Mouse (Mus musculus) spleen, adult 2 months (tissue): ENCODE results near the gene Fbxo39. TPM values are rescaled to one million over a fixed set of nuclear protein-coding genes. Genes with fewer than 3 reads are reported as not detected.

Source experiments
- DNase-seq, 2 experiments: peaks; one replicate each; pipeline versions ENCODE4 v3.0.0 to v3.0.0-alpha.2; 2012 to 2021; ENCODE audit warnings: low spot score in 2 of 2, low read depth in 1 of 2
- H3K27ac ChIP-seq: fragments of 200-500 bp; 2 replicates; pipeline ENCODE4 v1.5.1; 2012; ENCODE audit warnings: low read length, inconsistent platforms; ENCODE audit not compliant: insufficient read depth
- H3K27me3 ChIP-seq: fragments of 200-500 bp; 2 replicates; pipeline ENCODE4 v1.6.1; 2012; ENCODE audit warnings: mild to moderate bottlenecking, moderate library complexity, low read length, inconsistent platforms; ENCODE audit not compliant: control insufficient read depth, insufficient read depth
- H3K36me3 ChIP-seq: fragments of 200-500 bp; 2 replicates; pipeline ENCODE4 v1.6.1; 2012; ENCODE audit warnings: mild to moderate bottlenecking, low read length, inconsistent platforms; ENCODE audit not compliant: control insufficient read depth, insufficient read depth
- H3K4me1 ChIP-seq: fragments of 200-500 bp; 2 replicates; pipeline ENCODE4 v1.6.1; 2011; ENCODE audit warnings: inconsistent platforms; ENCODE audit not compliant: control insufficient read depth, insufficient read depth, insufficient read length
- H3K4me3 ChIP-seq: fragments of 200-500 bp; 2 replicates; pipeline ENCODE4 v1.5.1; 2011; ENCODE audit warnings: mild to moderate bottlenecking, inconsistent platforms; ENCODE audit not compliant: insufficient read depth, insufficient read length; ENCODE audit errors: extremely low read depth
- CTCF ChIP-seq: fragments of 200-500 bp; IDR thresholded peaks from 2 replicates; pipeline ENCODE4 v1.5.1; 2011; ENCODE audit warnings: mild to moderate bottlenecking, inconsistent platforms; ENCODE audit not compliant: insufficient read depth, insufficient read length, insufficient replicate concordance; ENCODE audit errors: extremely low read depth
- POLR2A ChIP-seq: fragments of 200-500 bp; IDR thresholded peaks from 2 replicates; pipeline ENCODE4 v1.6.1; 2011; ENCODE audit warnings: low read depth, low read length, inconsistent platforms
- WGBS: fragments of 180-500 bp; shearing (Covaris S2); methylation state at CpG from one replicate; pipeline ENCODE4 v1.1.7; 2018; 5-methylcytosine and 5-hydroxymethylcytosine counted together
- polyA plus RNA-seq: library from polyadenylated mRNA; depleted of rRNA; stranded (reverse); fragments of >200 nt; gene quantifications from 2 replicates; pipeline ENCODE4 v1.2.3, GENCODE M21; 2012

Gene Fbxo39
- polyA plus RNA-seq, 1 experiment = 0.27 TPM

GRCm38 (mm10) chr11:72287126-72287525 lies 27.1 kb upstream of the Fbxo39 start:
- 85% methylated on average over 2 of the region's 2 CpGs for WGBS
- H3K4me3 ChIP-seq = no peak overlapping the region
- no peak overlapping the region for H3K27ac ChIP-seq
- TF ChIP-seq POLR2A (no peak), CTCF (no peak)
- H3K27me3 ChIP-seq = peaks cover 2% of the 10 kb centered on the region; the same call in 1 of the 2 replicates
- H3K36me3 ChIP-seq = no peaks in the 10 kb centered on the region
- DNase-seq = no peak
- no peaks in the 10 kb centered on the region for H3K4me1 ChIP-seq

DNA sequence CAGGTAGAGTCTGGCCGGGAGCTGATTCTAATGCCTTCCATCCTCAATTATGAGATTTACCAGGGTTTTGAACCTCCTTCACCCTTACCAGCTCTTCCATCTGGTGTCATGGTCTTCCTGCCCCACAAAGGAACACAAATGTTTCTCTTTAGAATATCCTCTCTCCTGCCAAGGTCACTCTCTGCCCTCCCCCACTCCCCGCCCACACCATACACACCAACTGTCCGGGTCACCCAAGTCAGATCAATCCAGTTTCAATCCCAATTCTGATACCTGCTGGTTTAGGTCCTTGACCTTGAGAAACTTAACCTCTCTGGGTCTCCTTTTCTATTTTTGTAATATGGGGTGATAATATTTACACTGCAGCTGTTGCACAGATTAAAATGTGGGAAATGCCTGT lies 26.7 kb upstream of the Fbxo39 start:
- 86% methylated on average over 3 of the region's 3 CpGs for WGBS
- DNase-seq = no peak

DNA sequence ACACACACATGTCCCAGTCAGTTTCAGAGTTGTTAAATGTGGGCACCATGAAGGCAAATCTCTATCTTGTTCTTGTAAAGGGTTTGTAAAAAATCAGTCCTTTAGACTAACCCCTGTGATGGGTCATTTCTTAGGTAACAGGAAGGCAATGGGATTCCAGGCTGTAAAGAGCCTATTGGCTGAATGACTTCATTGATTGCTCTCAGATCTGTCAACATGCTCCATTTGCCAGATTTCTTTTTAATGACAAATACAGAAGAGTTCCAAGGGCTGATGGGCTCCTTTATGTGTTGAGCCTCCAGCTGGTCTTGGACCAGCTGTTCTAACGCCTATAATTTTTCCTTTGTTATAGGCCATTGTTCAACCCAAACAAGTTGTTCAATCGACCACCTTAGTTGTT lies 21.1 kb upstream of the Fbxo39 start:
- Histone ChIP-seq H3K4me3 (no peak overlapping the region), H3K27me3 (no peaks in the 10 kb centered on the region), H3K27ac (no peak overlapping the region), H3K4me1 (no peaks in the 10 kb centered on the region), H3K36me3 (no peaks in the 10 kb centered on the region)
- TF ChIP-seq POLR2A = no peak
- no peak for TF ChIP-seq CTCF
- DNase-seq = no peak
- WGBS = 94% methylated on average over 2 of the region's 2 CpGs

More for the DNA sequence above, 26.7 kb upstream of the Fbxo39 start:
- H3K36me3 ChIP-seq = no peaks in the 10 kb centered on the region
- no peaks in the 10 kb centered on the region for H3K4me1 ChIP-seq
- no peak overlapping the region for H3K4me3 ChIP-seq
- TF ChIP-seq CTCF (no peak), POLR2A (no peak)
- peaks cover 2% of the 10 kb centered on the region; the same call in 1 of the 2 replicates for H3K27me3 ChIP-seq
- H3K27ac ChIP-seq = no peak overlapping the region

GRCm38 (mm10) chr11:72301334-72301733 lies 12.9 kb upstream of the Fbxo39 start, which contains the start of gene Xaf1:
Gene Xaf1, plus strand, starts transcription at chr11:72301629.
- no peak; the same call in 1 of the 2 replicates for TF ChIP-seq POLR2A
- no peak for TF ChIP-seq CTCF
- H3K27ac ChIP-seq = peak within 1 kb of the TSS; percentile 70
- H3K4me1 ChIP-seq = peaks cover 14% of the 10 kb centered on the region; the same call in 1 of the 2 replicates
- peaks cover 10% of the 10 kb centered on the region for H3K36me3 ChIP-seq
- WGBS = under 1% methylated on average over 6 of the region's 6 CpGs
- DNase-seq = peak; percentile 29 to 51
- peak within 1 kb of the TSS; percentile 56 for H3K4me3 ChIP-seq
- H3K27me3 ChIP-seq = no peaks in the 10 kb centered on the region

- 64% methylated on average over 7 of the region's 7 CpGs for WGBS
- no peak for TF ChIP-seq POLR2A
- TF ChIP-seq CTCF = no peak
- peak overlapping the region; percentile 56 for H3K4me3 ChIP-seq
- peak overlapping the region; percentile 70 for H3K27ac ChIP-seq
- peaks cover 14% of the 10 kb centered on the region for H3K36me3 ChIP-seq
- H3K27me3 ChIP-seq = no peaks in the 10 kb centered on the region
- no peak for DNase-seq
- peaks cover 14% of the 10 kb centered on the region; the same call in 1 of the 2 replicates for H3K4me1 ChIP-seq
Measured at GRCm38 (mm10) chr11:72302230-72302629, 12.0 kb upstream of the Fbxo39 start.

DNA sequence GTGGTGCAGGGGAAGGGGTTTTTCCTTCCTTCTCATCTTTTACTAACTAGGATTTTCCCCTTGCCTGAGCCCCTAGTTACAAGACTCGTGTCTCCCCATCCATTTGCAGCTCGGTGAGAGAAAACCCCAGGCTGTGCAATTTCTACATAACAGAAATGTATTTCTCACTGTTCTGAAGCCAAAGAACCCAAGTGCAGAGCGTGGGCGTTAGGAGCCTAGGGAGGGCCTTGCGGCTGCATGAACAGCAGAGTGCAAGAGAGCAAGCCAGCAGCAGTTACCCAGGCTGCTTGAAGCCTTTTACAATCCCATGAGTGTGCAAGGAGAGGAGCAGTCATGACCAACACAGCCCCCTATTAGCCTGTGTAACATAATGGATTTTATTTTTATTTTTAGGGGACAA lies 6.8 kb upstream of the Fbxo39 start:
- 89% methylated on average over 5 of the region's 5 CpGs for WGBS
- H3K27ac ChIP-seq = no peak overlapping the region
- peaks cover 43% of the 10 kb centered on the region for H3K36me3 ChIP-seq
- H3K4me3 ChIP-seq = no peak overlapping the region
- H3K4me1 ChIP-seq = peaks cover 11% of the 10 kb centered on the region; the same call in 1 of the 2 replicates
- H3K27me3 ChIP-seq = no peaks in the 10 kb centered on the region
- TF ChIP-seq CTCF = no peak
- TF ChIP-seq POLR2A = no peak
- DNase-seq = no peak

DNA sequence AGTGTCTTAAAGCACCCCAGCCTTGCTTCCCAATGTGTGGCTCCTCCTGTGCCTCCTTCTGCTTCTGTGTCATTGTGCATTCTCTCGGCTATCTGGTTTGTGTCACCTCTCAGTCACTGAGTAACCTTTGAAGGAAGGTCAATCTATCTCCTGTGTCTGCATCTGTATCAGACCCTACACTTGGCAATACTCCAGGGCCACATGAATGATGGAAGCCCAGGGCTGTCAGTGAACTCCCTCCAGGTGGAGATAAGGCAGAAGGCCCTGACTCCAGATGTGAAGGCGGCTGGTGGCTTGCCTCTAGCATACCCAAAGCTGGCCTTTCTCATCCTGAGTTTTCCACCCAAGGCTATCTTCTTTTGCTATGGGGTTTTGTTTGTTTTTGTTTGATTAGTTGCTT lies 5.3 kb upstream of the Fbxo39 start:
- Histone ChIP-seq H3K36me3 (peaks cover 43% of the 10 kb centered on the region), H3K4me1 (peaks cover 2% of the 10 kb centered on the region; the same call in 1 of the 2 replicates), H3K27me3 (no peaks in the 10 kb centered on the region), H3K4me3 (no peak overlapping the region), H3K27ac (no peak overlapping the region)
- DNase-seq = no peak
- TF ChIP-seq CTCF (no peak), POLR2A (no peak)
- 75% methylated on average over 2 of the region's 2 CpGs for WGBS
